Mouse (Mus musculus) retina, postnatal 1 day (tissue): ENCODE data around the gene Rnf216.
"Not testable (repeated sequence)": the region's sequence is repeated elsewhere in the genome, so short reads cannot be mapped to it uniquely, and the experiment has no call there.

Source experiments
- DNase-seq: peaks from one replicate; pipeline ENCODE4 v3.0.0-alpha.2; 2012

Rnf216 gene

GRCm38 (mm10) chr5:143112281-143113246, at the start of gene Rnf216:
Gene Rnf216 (minus strand): TSS chr5:143112994.
- DNase-seq: peak; percentile 98

GRCm38 (mm10) chr5:143155534-143155933, 42.7 kb upstream of the Rnf216 start:
- no peak for DNase-seq

- DNase-seq: no peak
These were observed 41.0 kb upstream of the Rnf216 start for GRCm38 (mm10) chr5:143153756-143154155.

GRCm38 (mm10) chr5:143150044-143150443, 37.2 kb upstream of the Rnf216 start:
- DNase-seq: no peak

GRCm38 (mm10) chr5:143149536-143149935, 36.7 kb upstream of the Rnf216 start:
- DNase-seq: no peak

GRCm38 (mm10) chr5:143148661-143149060, 35.9 kb upstream of the Rnf216 start:
- DNase-seq: no peak

- DNase-seq: no peak
These were observed 34.7 kb upstream of the Rnf216 start, which contains the start of gene Olfr718-ps1 for GRCm38 (mm10) chr5:143147481-143147880. Gene Olfr718-ps1 (minus strand): TSS chr5:143147581.

GRCm38 (mm10) chr5:143137580-143137979, 24.8 kb upstream of the Rnf216 start:
- no peak for DNase-seq

GRCm38 (mm10) chr5:143135042-143135441, 22.2 kb upstream of the Rnf216 start:
- no peak for DNase-seq

GRCm38 (mm10) chr5:143134216-143135010, 21.6 kb upstream of the Rnf216 start:
- DNase-seq: not testable (repeated sequence)

GRCm38 (mm10) chr5:143132935-143133514, 20.2 kb upstream of the Rnf216 start:
- no peak for DNase-seq

GRCm38 (mm10) chr5:143130342-143130741, 17.5 kb upstream of the Rnf216 start:
- DNase-seq: peak; percentile 34

- DNase-seq: no peak
These were observed 16.3 kb upstream of the Rnf216 start for GRCm38 (mm10) chr5:143129101-143129500.

GRCm38 (mm10) chr5:143127837-143128236, 15.0 kb upstream of the Rnf216 start:
- no peak for DNase-seq

GRCm38 (mm10) chr5:143126908-143127307, 14.1 kb upstream of the Rnf216 start:
- DNase-seq: no peak

GRCm38 (mm10) chr5:143126089-143126488, 13.3 kb upstream of the Rnf216 start:
- no peak for DNase-seq

GRCm38 (mm10) chr5:143125601-143126000, 12.8 kb upstream of the Rnf216 start:
- DNase-seq: peak; percentile 19

GRCm38 (mm10) chr5:143124805-143125378, 12.1 kb upstream of the Rnf216 start:
- no peak for DNase-seq

- no peak for DNase-seq
These were observed 9.9 kb upstream of the Rnf216 start for GRCm38 (mm10) chr5:143122673-143123072.

GRCm38 (mm10) chr5:143122125-143122524, 9.3 kb upstream of the Rnf216 start:
- no peak for DNase-seq

- DNase-seq: no peak
These were observed 6.0 kb downstream of the Rnf216 start for GRCm38 (mm10) chr5:143106842-143107241.

GRCm38 (mm10) chr5:143103231-143103630, 9.6 kb downstream of the Rnf216 start:
- DNase-seq: no peak

- DNase-seq: no peak
These were observed 11.2 kb downstream of the Rnf216 start for GRCm38 (mm10) chr5:143101626-143102025.
